Mouse (Mus musculus): Measurements from ENCODE around the gene Prpf40a. TPM values are rescaled to one million over a fixed set of nuclear protein-coding genes. Genes with fewer than 3 reads are reported as not detected.

Gene Prpf40a
- polyA plus RNA-seq, 1 experiment from 2014 or later: 186 TPM

DNA sequence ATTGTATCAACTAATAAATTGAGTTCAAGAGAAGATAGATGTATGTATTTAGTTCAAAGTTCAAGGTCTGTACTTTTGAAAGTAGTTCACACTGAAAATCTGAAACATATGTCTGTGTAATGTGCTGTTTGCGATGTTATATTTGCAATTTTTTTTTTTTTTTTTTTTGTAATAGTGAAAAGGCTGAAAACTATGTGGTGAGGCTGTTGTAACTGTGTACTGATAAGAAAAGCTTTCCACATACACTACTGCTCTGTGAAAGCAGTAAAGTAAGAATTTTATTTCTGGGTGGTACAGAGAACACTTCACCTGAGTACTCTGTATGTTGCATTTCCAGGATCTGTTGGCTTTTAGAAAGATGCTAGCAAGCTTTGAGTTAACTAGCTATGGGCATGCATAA is 8.1 kb upstream of the Prpf40a start:
- H3K27me3 ChIP-seq (ENCODE audit: insufficient read depth, low read length): no peaks in the 10 kb centered on the region
- no peak for TF ChIP-seq CTCF (IDR thresholded peaks at IDR 0.05; ENCODE audit: low read depth)
- peaks cover 48% of the 10 kb centered on the region for H3K36me3 ChIP-seq (ENCODE audit: insufficient read depth)
- no peaks in the 10 kb centered on the region for H3K4me1 ChIP-seq (ENCODE audit: insufficient read depth)
- DNase-seq (no peak), ATAC-seq (ENCODE audit: insufficient read depth) (no peak)
- no peak overlapping the region for H3K4me2 ChIP-seq
- no peak overlapping the region for H3K9ac ChIP-seq
- WGBS: 86% methylated on average over 1 of the region's 1 CpGs
- H3K27ac ChIP-seq (ENCODE audit: low read depth): no peak overlapping the region
- H3K9me3 ChIP-seq (ENCODE audit: low read depth, low read length): no peaks in the 10 kb centered on the region
- no peak overlapping the region for H3K4me3 ChIP-seq (ENCODE audit: low read depth, low read length)

DNA sequence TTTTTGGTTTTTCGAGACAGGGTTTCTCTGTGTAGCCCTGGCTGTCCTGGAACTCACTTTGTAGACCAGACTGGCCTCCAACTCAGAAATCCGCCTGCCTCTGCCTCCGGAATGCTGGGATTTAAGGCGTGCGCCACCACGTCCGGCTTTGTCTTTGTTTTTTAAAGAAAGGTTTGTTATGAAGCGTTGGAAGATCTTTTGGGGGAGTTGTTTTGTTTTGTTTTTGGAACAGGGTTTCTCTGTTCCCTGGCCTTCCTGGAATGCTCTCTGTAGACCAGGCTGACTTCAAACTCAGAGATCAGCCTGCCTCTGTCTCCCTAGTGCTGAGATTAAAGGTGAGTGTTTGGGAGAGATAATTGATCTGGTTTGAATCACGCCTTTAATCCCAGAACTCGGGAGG is 5.3 kb upstream of the Prpf40a start:
- H3K9ac ChIP-seq: no peak overlapping the region

DNA sequence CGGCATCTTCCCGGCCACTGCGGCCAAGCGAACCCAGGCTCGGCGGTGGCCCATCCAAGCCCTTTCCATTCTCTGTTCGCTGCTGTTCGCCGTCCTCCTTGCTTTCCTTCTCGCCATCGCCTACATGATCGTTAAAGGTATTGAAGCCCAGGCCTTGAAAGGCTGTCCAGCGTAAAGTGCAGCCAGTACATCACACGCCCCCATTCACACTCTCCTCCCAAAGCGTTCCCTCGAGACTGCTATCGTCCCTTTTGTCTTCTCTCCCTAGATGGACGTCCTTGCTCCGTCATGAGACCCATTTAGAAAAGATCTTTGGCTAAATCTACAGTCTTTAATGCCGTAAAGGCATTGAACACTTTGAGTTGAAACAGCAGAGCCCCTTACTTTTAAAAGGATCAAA is 1.3 kb upstream of the Prpf40a start:
- peak overlapping the region; percentile 71 for H3K4me3 ChIP-seq (ENCODE audit: low read depth, low read length)

More for the DNA sequence above, 5.3 kb upstream of the Prpf40a start:
- Histone ChIP-seq H3K27me3 (ENCODE audit: insufficient read depth, low read length) (no peaks in the 10 kb centered on the region), H3K9me3 (ENCODE audit: low read depth, low read length) (no peaks in the 10 kb centered on the region), H3K27ac (ENCODE audit: low read depth) (no peak overlapping the region), H3K36me3 (ENCODE audit: insufficient read depth) (peaks cover 41% of the 10 kb centered on the region), H3K4me1 (ENCODE audit: insufficient read depth) (0 out of 2 replicates have a peak, but pooled peaks cover 4% of the 10 kb centered on the region), H3K4me2 (no peak overlapping the region), H3K4me3 (ENCODE audit: low read depth, low read length) (no peak overlapping the region)
- 94% methylated on average over 10 of the region's 10 CpGs for WGBS
- ATAC-seq (ENCODE audit: insufficient read depth) (no peak), DNase-seq (no peak)
- TF ChIP-seq CTCF (IDR thresholded peaks at IDR 0.05; ENCODE audit: low read depth): no peak

DNA sequence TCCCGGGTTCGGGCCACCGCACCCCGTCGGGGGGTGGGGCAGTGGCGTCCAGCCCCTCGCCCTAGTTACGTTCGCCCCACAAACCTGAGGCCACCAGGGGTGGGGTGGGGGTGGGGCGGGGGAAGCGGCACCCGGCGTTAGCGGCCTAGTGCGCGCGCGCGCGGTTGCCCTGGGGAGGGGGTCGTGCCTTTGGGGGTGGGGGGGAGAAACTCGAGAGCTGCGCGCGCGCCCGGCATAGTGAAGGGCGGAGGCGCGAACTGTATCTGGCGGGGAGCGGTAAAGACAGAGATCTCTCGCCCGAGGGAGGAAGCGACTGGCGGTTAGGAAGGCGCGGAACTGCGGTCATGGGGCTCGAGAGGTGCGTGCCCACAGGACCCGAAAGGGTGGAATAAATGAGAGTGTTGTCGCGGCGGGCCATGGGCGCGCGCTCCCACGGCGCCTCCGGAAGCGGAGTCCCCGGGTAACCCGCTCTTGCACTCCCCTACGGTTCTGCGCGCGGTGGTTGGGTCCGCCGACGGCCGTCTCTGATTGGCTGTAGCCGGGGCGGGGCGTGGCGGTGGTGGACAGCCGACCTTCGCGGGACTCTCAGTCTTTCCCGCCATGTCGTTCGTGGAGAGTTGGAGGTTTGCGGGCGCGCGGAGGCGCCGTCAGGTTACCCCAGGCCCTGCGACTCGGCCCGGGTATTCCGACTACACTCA is 588 bp upstream of the Prpf40a start, which contains the start of gene Arl6ip6:
Gene Arl6ip6 (plus strand): TSS at position 204 of the 698 bp plus-strand sequence.
- peaks cover 44% of the 10 kb centered on the region for H3K36me3 ChIP-seq (ENCODE audit: insufficient read depth)
- no peak for TF ChIP-seq CTCF (IDR thresholded peaks at IDR 0.05; ENCODE audit: low read depth)
- ATAC-seq (ENCODE audit: insufficient read depth) (peak; percentile 91), DNase-seq (peak; percentile 97)
- H3K4me1 ChIP-seq (ENCODE audit: insufficient read depth): 0 out of 2 replicates have a peak, but pooled peaks cover 7% of the 10 kb centered on the region
- peak within 1 kb of the TSS; percentile 91 for H3K9ac ChIP-seq
- under 1% methylated on average over 69 of the region's 82 CpGs for WGBS
- no peaks in the 10 kb centered on the region for H3K27me3 ChIP-seq (ENCODE audit: insufficient read depth, low read length)
- no peaks in the 10 kb centered on the region for H3K9me3 ChIP-seq (ENCODE audit: low read depth, low read length)
- peak within 1 kb of the TSS; percentile 96 for H3K27ac ChIP-seq (ENCODE audit: low read depth)
- H3K4me3 ChIP-seq (ENCODE audit: low read depth, low read length): peak within 1 kb of the TSS; percentile 71
- H3K4me2 ChIP-seq: peak within 1 kb of the TSS; percentile 70

More for the DNA sequence above, 1.3 kb upstream of the Prpf40a start:
- no peak for TF ChIP-seq CTCF (IDR thresholded peaks at IDR 0.05; ENCODE audit: low read depth)
- 0 out of 2 replicates have a peak, but pooled peaks cover 7% of the 10 kb centered on the region for H3K4me1 ChIP-seq (ENCODE audit: insufficient read depth)
- peaks cover 45% of the 10 kb centered on the region for H3K36me3 ChIP-seq (ENCODE audit: insufficient read depth)
- DNase-seq: peak; percentile 48
- peak overlapping the region; percentile 70 for H3K4me2 ChIP-seq
- H3K9me3 ChIP-seq (ENCODE audit: low read depth, low read length): no peaks in the 10 kb centered on the region
- H3K9ac ChIP-seq: peak overlapping the region; percentile 91
- WGBS: under 1% methylated on average over 20 of the region's 20 CpGs
- H3K27me3 ChIP-seq (ENCODE audit: insufficient read depth, low read length): no peaks in the 10 kb centered on the region
- peak; percentile 1; the same call in 1 of the 2 replicates for ATAC-seq (ENCODE audit: insufficient read depth)
- H3K27ac ChIP-seq (ENCODE audit: low read depth): peak overlapping the region; percentile 96

DNA sequence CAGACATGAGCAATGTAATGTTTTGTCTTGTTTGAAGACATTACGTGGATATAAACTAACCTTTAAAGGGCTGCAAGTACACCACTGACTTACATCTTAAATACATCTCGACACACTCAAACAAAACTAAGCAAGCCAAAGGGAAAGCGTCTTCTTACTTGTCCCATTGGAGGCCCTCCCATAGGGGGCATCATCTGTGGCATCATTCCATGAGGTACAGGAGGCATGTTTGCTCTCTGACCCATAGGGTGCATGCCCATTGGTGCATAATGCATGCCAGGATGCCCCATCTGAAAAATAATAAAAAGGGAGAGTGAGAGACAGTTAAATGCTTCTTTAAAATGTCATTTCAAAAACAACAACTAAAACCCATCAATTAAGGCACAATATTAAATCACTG is 1.3 kb downstream of the Prpf40a start:
- H3K9me3 ChIP-seq (ENCODE audit: low read depth, low read length): no peaks in the 10 kb centered on the region
- peak overlapping the region; percentile 69 for H3K4me2 ChIP-seq
- H3K36me3 ChIP-seq (ENCODE audit: insufficient read depth): peaks cover 36% of the 10 kb centered on the region
- no peaks in the 10 kb centered on the region for H3K27me3 ChIP-seq (ENCODE audit: insufficient read depth, low read length)
- peak; percentile 43 for DNase-seq
- H3K4me3 ChIP-seq (ENCODE audit: low read depth, low read length): peak overlapping the region; percentile 71
- no peak overlapping the region for H3K27ac ChIP-seq (ENCODE audit: low read depth)
- 0 out of 2 replicates have a peak, but pooled peaks cover 7% of the 10 kb centered on the region for H3K4me1 ChIP-seq (ENCODE audit: insufficient read depth)
- ATAC-seq (ENCODE audit: insufficient read depth): no peak
- WGBS: 72% methylated on average over 3 of the region's 3 CpGs
- peak; percentile 37; the same call in 1 of the 2 replicates for TF ChIP-seq CTCF (IDR thresholded peaks at IDR 0.05; ENCODE audit: low read depth)
- peak overlapping the region; percentile 18; the same call in 1 of the 2 replicates for H3K9ac ChIP-seq

DNA sequence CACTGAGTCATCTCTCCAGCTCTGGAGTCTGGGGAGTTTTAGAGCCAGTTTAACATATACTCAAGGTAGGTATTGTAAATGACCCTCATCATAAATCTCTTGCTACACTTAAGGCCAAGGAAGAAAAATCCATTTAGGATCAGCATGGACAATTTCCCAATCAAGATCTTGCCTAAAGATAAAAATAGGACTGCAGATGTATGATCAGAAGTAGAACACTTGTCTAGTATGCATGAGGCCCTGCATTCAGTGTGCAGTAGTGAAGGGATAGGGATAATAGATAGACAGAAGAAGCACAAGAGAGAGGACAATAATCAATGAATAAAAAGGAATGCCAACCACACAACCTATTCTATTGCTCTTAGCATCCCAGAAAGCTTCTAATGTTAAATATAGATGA is 11.2 kb downstream of the Prpf40a start:
- Histone ChIP-seq H3K9ac (no peak overlapping the region), H3K27ac (ENCODE audit: low read depth) (no peak overlapping the region), H3K9me3 (ENCODE audit: low read depth, low read length) (no peaks in the 10 kb centered on the region), H3K4me1 (ENCODE audit: insufficient read depth) (no peaks in the 10 kb centered on the region), H3K36me3 (ENCODE audit: insufficient read depth) (peaks cover 18% of the 10 kb centered on the region), H3K27me3 (ENCODE audit: insufficient read depth, low read length) (no peaks in the 10 kb centered on the region), H3K4me3 (ENCODE audit: low read depth, low read length) (no peak overlapping the region), H3K4me2 (no peak overlapping the region)
- ATAC-seq (ENCODE audit: insufficient read depth) (no peak), DNase-seq (no peak)
- no peak for TF ChIP-seq CTCF (IDR thresholded peaks at IDR 0.05; ENCODE audit: low read depth)

DNA sequence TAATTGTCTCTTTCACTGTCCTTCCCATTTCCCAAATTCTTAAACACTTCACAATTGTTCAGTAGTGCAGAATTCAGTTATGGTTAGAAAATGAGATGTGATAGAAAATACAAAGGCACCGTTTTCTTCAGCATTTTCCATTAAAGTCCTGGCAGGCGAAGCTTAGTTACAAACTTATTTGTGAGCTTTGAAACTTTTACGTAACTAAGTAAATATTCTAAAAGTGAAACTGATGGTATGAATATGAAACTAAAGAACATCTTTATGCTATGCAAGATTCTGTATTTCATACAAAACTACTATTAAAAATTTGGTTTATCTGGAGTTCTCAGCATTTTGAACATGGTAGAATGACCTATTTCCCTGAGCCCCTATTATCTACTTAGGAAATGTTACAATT is 12.1 kb downstream of the Prpf40a start:
- no peaks in the 10 kb centered on the region for H3K27me3 ChIP-seq (ENCODE audit: insufficient read depth, low read length)
- no peak overlapping the region for H3K4me3 ChIP-seq (ENCODE audit: low read depth, low read length)
- DNase-seq (no peak), ATAC-seq (ENCODE audit: insufficient read depth) (no peak)
- no peak overlapping the region for H3K4me2 ChIP-seq
- H3K27ac ChIP-seq (ENCODE audit: low read depth): no peak overlapping the region
- WGBS: 81% methylated on average over 3 of the region's 3 CpGs
- no peak overlapping the region for H3K9ac ChIP-seq
- no peak for TF ChIP-seq CTCF (IDR thresholded peaks at IDR 0.05; ENCODE audit: low read depth)
- no peaks in the 10 kb centered on the region for H3K9me3 ChIP-seq (ENCODE audit: low read depth, low read length)
- H3K4me1 ChIP-seq (ENCODE audit: insufficient read depth): no peaks in the 10 kb centered on the region
- H3K36me3 ChIP-seq (ENCODE audit: insufficient read depth): peaks cover 26% of the 10 kb centered on the region
